Mouse (Mus musculus) erythroblast, embryonic 14.5 days (primary cell): ENCODE results near the gene Serinc4.
"Not testable (repeated sequence)": the region's sequence is repeated elsewhere in the genome, so short reads cannot be mapped to it uniquely, and the experiment has no call there.

ENCODE experiments used
- GATA1 ChIP-seq: IDR thresholded peaks from 2 replicates; pipeline ENCODE4 v1.6.1; 2012; ENCODE audit warnings: low read length, inconsistent platforms, mixed read lengths
- TAL1 ChIP-seq: IDR thresholded peaks from 3 replicates; pipeline ENCODE4 v1.6.1; 2012; ENCODE audit warnings: low read length, inconsistent platforms, mixed read lengths

- TF ChIP-seq GATA1, TAL1: not testable (repeated sequence)
Observed at GRCm38 (mm10) chr2:121472783-121473182, 16.2 kb upstream of the Serinc4 start.
